Mouse (Mus musculus): ENCODE data around the gene Gm17018.

The Gm17018 gene

DNA sequence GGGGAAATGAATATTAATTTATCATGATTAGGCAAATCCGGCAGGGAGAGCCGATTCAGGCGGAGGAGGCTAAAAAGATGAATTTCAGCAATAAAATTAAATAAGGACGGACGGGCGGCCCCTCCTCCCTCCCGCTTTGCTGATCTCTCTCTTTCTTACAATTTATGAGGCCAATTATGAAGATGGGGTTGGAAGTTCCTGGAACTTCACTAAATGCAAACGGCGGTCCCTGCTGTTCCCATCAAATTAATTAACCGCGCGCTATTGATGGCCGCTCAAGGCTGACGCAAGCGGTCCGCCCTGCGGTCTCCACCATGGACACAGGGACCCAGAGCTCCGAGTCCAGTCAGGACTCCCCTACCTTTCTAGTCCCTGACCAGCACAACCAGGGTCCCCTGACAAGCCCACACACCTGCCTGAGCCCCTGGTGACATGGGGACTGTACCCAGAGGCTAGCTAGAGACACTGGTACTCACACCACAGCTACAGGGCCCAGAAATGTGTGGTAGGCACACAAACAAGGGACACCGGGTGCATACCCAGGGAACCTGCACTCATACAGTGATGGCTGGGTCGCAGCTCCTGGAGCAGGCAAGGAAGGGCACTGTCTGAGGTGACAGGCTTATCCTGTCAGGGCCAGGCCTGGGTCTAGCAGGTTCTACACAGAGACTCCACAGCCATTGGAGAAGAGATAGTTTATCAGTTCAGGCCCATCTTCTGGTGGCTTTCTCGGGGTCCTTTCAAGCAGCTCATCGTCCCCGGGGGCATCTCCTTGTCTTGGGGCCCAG is 11.1 kb upstream of the Gm17018 start:
- DNase-seq (ENCODE audit: low read depth): no peak

GRCm38 (mm10) chr19:45549948-45550347 is 10.5 kb upstream of the Gm17018 start:
- no peak for DNase-seq (ENCODE audit: low read depth)

- no peak for DNase-seq (ENCODE audit: low read depth)
Measured at GRCm38 (mm10) chr19:45552187-45552586, 8.2 kb upstream of the Gm17018 start.

DNA sequence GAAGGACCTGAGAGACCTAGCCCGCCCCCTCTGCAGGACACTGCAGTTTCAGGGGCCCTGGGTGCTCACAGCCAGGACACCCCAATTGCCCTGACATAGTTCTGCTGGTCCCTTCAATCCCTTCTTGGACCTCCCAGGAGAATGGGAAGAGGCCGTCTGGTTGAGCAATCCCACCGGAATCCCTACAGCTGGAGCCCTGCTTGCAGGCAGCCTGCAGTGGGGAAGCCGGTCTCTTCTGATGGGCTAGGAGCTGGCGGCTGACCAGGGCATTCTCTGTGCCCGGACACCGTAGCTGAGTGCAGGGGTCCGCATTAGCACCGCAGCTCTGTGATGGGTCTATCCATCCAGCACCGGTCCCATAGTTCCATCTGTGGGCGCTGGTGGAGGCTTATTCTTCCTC is 6.3 kb upstream of the Gm17018 start:
- no peak for DNase-seq (ENCODE audit: low read depth)

GRCm38 (mm10) chr19:45565925-45566715 is 5.7 kb downstream of the Gm17018 start:
- DNase-seq (ENCODE audit: low read depth): no peak

- no peak for DNase-seq (ENCODE audit: low read depth)
Measured at GRCm38 (mm10) chr19:45567367-45567766, 7.0 kb downstream of the Gm17018 start.

DNA sequence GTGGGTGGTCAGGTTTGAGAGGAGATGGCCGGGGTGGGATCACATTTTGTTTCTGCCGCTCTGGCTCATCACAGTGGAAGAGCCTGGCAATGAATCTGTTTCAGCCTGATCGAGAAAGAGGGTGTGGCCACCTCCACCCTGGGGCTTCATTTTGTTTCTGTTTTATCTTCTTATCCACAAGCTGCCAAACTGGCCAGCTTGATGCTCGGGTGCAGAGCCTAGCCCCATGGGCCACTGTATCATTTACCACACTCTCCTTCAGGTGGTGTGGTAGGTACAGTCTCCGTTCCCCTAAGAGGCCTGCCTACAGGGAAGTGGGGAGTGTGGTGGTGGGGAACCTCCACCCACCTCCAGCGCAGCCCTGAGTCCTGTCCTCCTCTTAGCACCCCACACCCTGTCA is 12.6 kb downstream of the Gm17018 start:
- DNase-seq (ENCODE audit: low read depth): peak; percentile 59

DNA sequence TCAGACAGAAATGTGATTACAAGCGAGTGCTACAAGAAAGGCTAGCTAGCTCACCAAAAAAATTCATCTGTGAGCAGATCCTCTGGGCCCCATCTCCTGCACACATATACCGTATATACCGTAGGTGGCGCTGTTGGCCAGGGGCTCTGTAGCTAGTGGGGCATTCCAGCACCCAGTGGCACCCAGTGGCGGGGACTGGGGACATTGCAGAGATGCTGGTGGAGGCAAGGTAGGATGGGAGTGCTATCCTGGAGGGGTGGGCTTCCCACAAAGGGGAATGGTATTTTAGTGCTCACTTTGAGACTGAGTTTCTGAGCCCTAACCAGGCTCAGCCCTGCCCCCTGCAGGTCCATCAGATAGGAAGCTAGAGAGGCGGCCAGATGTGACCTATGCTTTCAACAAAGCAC is 13.4 kb downstream of the Gm17018 start:
- DNase-seq (ENCODE audit: low read depth): peak; percentile 78

DNA sequence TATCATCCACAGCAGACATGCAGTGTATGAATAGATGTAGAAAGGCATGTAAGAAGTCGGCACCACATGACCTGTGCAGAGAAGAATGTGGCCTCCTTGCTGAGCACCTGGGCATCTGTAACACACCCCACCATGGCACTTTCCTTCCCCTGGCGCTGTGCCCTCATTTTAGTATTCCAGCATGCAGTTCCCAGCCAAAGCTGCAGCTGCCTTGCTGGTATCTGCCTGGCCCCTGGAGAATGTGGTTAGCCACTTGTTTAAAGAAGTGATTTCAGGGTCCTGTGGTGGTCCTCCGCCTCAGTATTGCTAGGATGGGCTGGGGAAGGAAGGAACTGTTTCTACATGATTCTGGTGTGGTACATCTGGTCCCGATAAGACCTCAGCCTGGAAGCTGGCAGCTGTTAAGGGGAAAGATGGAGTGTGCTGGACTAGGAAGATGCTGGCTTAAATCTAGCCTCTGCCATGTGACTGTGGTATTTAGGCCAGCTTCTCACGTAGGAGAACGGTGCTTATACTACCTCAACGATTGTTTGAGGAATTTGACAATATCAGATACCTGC is 14.0 kb downstream of the Gm17018 start:
- no peak for DNase-seq (ENCODE audit: low read depth)

GRCm38 (mm10) chr19:45574941-45575631 is 14.7 kb downstream of the Gm17018 start:
- no peak for DNase-seq (ENCODE audit: low read depth)

- no peak for DNase-seq (ENCODE audit: low read depth)
Measured at GRCm38 (mm10) chr19:45575632-45576001, 15.2 kb downstream of the Gm17018 start.

GRCm38 (mm10) chr19:45577141-45577750 is 16.8 kb downstream of the Gm17018 start:
- DNase-seq (ENCODE audit: low read depth): no peak

- no peak for DNase-seq (ENCODE audit: low read depth)
Measured at GRCm38 (mm10) chr19:45578976-45579375, 18.6 kb downstream of the Gm17018 start.

- no peak for DNase-seq (ENCODE audit: low read depth)
Measured at GRCm38 (mm10) chr19:45579416-45579815, 19.0 kb downstream of the Gm17018 start.

DNA sequence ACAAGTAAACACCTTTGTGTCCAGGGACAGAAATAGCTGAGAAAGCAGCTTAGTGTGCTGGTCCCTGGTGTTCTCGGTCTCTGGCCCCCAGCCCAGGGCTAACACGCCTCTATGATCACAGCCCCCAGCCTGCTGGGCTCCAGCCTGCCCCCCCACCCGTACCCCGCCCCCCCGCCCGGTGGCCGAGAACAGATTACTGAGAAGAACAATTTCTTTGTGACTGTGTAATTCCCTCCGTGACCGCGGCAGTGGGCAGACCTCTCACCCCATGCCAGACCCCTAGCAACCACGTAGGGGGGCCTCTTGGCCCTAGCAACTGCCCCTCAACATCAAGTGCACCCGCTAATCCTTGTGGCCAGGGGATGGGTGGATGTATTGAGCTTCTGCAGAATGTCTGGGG is 19.8 kb downstream of the Gm17018 start:
- DNase-seq (ENCODE audit: low read depth): no peak

DNA sequence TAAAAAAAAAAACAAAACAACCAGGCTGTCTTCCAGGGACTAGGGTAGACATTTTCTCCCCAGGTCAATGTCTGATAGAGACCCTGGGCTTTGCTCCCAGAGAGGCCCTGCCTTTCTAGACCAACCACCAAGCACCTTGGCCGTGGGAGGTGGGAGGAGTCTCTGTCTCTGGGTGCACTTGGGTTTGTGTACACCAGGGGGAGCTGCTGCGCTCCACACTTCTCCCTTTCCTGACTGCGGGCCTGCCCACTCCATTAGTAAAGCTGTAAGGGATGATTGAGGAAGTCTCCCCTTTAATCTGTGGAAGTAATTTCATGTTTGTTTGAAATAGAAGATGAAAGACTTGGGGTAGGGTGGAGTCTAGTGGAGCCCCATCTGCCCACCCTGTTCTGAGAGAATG is 20.8 kb downstream of the Gm17018 start:
- DNase-seq (ENCODE audit: low read depth): peak; percentile 70

- DNase-seq (ENCODE audit: low read depth): no peak
Measured at GRCm38 (mm10) chr19:45582161-45582560, 21.7 kb downstream of the Gm17018 start.

- no peak for DNase-seq (ENCODE audit: low read depth)
Measured at GRCm38 (mm10) chr19:45583136-45583535, 22.7 kb downstream of the Gm17018 start.

GRCm38 (mm10) chr19:45584856-45585620 is 24.6 kb downstream of the Gm17018 start:
- DNase-seq (ENCODE audit: low read depth): no peak

GRCm38 (mm10) chr19:45586850-45587249 is 26.4 kb downstream of the Gm17018 start:
- DNase-seq (ENCODE audit: low read depth): no peak

Measured in c-Kit-positive CD71-positive TER-119-negative erythroid progenitor cells, embryonic 14.5 days (primary cell).